Mouse (Mus musculus) midbrain, embryonic 13.5 days (tissue): ENCODE data around the gene Gm9887. TPM values are rescaled to one million over a fixed set of nuclear protein-coding genes. Genes with fewer than 3 reads are reported as not detected.

Experiments used
- ATAC-seq: fragments of 200-750 bp; cut with Nextera tagmentation; 2 replicates; pipeline ENCODE4 v1.8.0; 2017; ENCODE audit warnings: mild to moderate bottlenecking, moderate TSS enrichment, moderate library complexity
- H3K27ac ChIP-seq: fragments of 300-500 bp; sonication (generic); 2 replicates; pipeline ENCODE4 v1.5.1; 2015; ENCODE audit warnings: inconsistent platforms, mild to moderate bottlenecking, moderate library complexity
- H3K27me3 ChIP-seq: fragments of 300-500 bp; sonication (generic); 2 replicates; pipeline ENCODE4 v1.6.1; 2015; ENCODE audit warnings: mild to moderate bottlenecking, inconsistent platforms
- H3K36me3 ChIP-seq: fragments of 300-500 bp; sonication (generic); 2 replicates; pipeline ENCODE4 v1.6.1; 2015; ENCODE audit warnings: mild to moderate bottlenecking, inconsistent platforms
- H3K4me1 ChIP-seq: fragments of 300-500 bp; sonication (generic); replicated peaks from 2 replicates; pipeline ENCODE4 v1.6.1; 2015; ENCODE audit warnings: inconsistent platforms
- H3K4me2 ChIP-seq: fragments of 300-500 bp; sonication (generic); replicated peaks from 2 replicates; pipeline ENCODE4 v1.6.1; 2015; ENCODE audit warnings: moderate library complexity, mild to moderate bottlenecking, inconsistent platforms
- H3K4me3 ChIP-seq: fragments of 300-500 bp; sonication (generic); replicated peaks from 2 replicates; pipeline ENCODE4 v1.5.1; 2015; ENCODE audit warnings: mild to moderate bottlenecking, inconsistent platforms
- H3K9ac ChIP-seq: fragments of 300-500 bp; sonication (generic); replicated peaks from 2 replicates; pipeline ENCODE4 v1.6.1; 2015; ENCODE audit warnings: mild to moderate bottlenecking, inconsistent platforms
- H3K9me3 ChIP-seq: fragments of 300-500 bp; sonication (generic); 2 replicates; pipeline ENCODE4 v1.6.1; 2016; ENCODE audit warnings: mild to moderate bottlenecking, inconsistent platforms
- WGBS: fragments of 180-500 bp; shearing (Covaris S2); methylation state at CpG from one replicate; pipeline ENCODE4 v1.1.7; 2015; 5-methylcytosine and 5-hydroxymethylcytosine counted together
- polyA plus RNA-seq: library from polyadenylated mRNA; unstranded; fragments of >200 nt; fragmentation: Nextera tagmentation; extraction: Ambion mirVana; gene quantifications from 2 replicates; pipeline ENCODE4 v1.2.1, GENCODE M21; 2015

Gene Gm9887
- polyA plus RNA-seq = 0.72 and 1.5 TPM in 2 replicates

- Histone ChIP-seq H3K4me3 (peak within 1 kb of the TSS; percentile 97), H3K4me2 (peak within 1 kb of the TSS; percentile 97), H3K27me3 (no peaks in the 10 kb centered on the region), H3K9ac (peak within 1 kb of the TSS; percentile 98), H3K9me3 (no peaks in the 10 kb centered on the region), H3K4me1 (peaks cover 34% of the 10 kb centered on the region), H3K27ac (peak within 1 kb of the TSS; percentile 92), H3K36me3 (no peaks in the 10 kb centered on the region)
- 0% methylated on average over 93 of the region's 121 CpGs for WGBS
- peak; percentile 94 for ATAC-seq
Observed at GRCm38 (mm10) chr12:69371854-69372671, at the start of gene Gm9887, which contains the start of gene Arf6. TSS of gene Gm9887 (minus strand) at chr12:69372458. TSS of gene Arf6 (plus strand) at chr12:69372150.

- H3K4me2 ChIP-seq = no peak overlapping the region
- no peaks in the 10 kb centered on the region for H3K9me3 ChIP-seq
- no peak overlapping the region for H3K9ac ChIP-seq
- H3K27ac ChIP-seq = no peak overlapping the region
- no peaks in the 10 kb centered on the region for H3K27me3 ChIP-seq
- H3K36me3 ChIP-seq = no peaks in the 10 kb centered on the region
- 75% methylated on average over 3 of the region's 3 CpGs for WGBS
- peaks cover 5% of the 10 kb centered on the region for H3K4me1 ChIP-seq
- no peak overlapping the region for H3K4me3 ChIP-seq
- no peak for ATAC-seq
Observed at GRCm38 (mm10) chr12:69420716-69421115, 48.5 kb upstream of the Gm9887 start.

GRCm38 (mm10) chr12:69419606-69420005 lies 47.3 kb upstream of the Gm9887 start:
- H3K27ac ChIP-seq = no peak overlapping the region
- WGBS = 90% methylated on average over 4 of the region's 4 CpGs
- H3K36me3 ChIP-seq = no peaks in the 10 kb centered on the region
- H3K4me2 ChIP-seq = no peak overlapping the region
- H3K4me3 ChIP-seq = no peak overlapping the region
- no peak for ATAC-seq
- H3K4me1 ChIP-seq = no peaks in the 10 kb centered on the region
- H3K9ac ChIP-seq = no peak overlapping the region
- no peaks in the 10 kb centered on the region for H3K27me3 ChIP-seq
- no peaks in the 10 kb centered on the region for H3K9me3 ChIP-seq

- Histone ChIP-seq H3K4me3 (no peak overlapping the region), H3K9ac (no peak overlapping the region), H3K4me2 (no peak overlapping the region), H3K9me3 (no peaks in the 10 kb centered on the region), H3K36me3 (no peaks in the 10 kb centered on the region), H3K27me3 (no peaks in the 10 kb centered on the region), H3K4me1 (no peaks in the 10 kb centered on the region), H3K27ac (no peak overlapping the region)
- ATAC-seq = no peak
- 83% methylated on average over 14 of the region's 14 CpGs for WGBS
Observed at GRCm38 (mm10) chr12:69419017-69419605, 46.9 kb upstream of the Gm9887 start.

GRCm38 (mm10) chr12:69418606-69419005 lies 46.3 kb upstream of the Gm9887 start:
- H3K4me3 ChIP-seq = no peak overlapping the region
- H3K4me1 ChIP-seq = no peaks in the 10 kb centered on the region
- H3K4me2 ChIP-seq = no peak overlapping the region
- H3K27me3 ChIP-seq = no peaks in the 10 kb centered on the region
- WGBS = 88% methylated on average over 13 of the region's 13 CpGs
- ATAC-seq = no peak
- no peak overlapping the region for H3K9ac ChIP-seq
- no peak overlapping the region for H3K27ac ChIP-seq
- no peaks in the 10 kb centered on the region for H3K36me3 ChIP-seq
- H3K9me3 ChIP-seq = no peaks in the 10 kb centered on the region

GRCm38 (mm10) chr12:69417701-69418291 lies 45.5 kb upstream of the Gm9887 start:
- no peak overlapping the region for H3K4me3 ChIP-seq
- no peak for ATAC-seq
- H3K4me2 ChIP-seq = no peak overlapping the region
- no peak overlapping the region for H3K27ac ChIP-seq
- no peaks in the 10 kb centered on the region for H3K9me3 ChIP-seq
- no peaks in the 10 kb centered on the region for H3K27me3 ChIP-seq
- WGBS = 63% methylated on average over 9 of the region's 9 CpGs
- H3K9ac ChIP-seq = no peak overlapping the region
- no peaks in the 10 kb centered on the region for H3K4me1 ChIP-seq
- no peaks in the 10 kb centered on the region for H3K36me3 ChIP-seq

- Histone ChIP-seq H3K4me1 (no peaks in the 10 kb centered on the region), H3K4me2 (no peak overlapping the region), H3K9me3 (no peaks in the 10 kb centered on the region), H3K9ac (no peak overlapping the region), H3K27me3 (no peaks in the 10 kb centered on the region), H3K36me3 (no peaks in the 10 kb centered on the region), H3K4me3 (no peak overlapping the region), H3K27ac (no peak overlapping the region)
- WGBS = 70% methylated on average over 7 of the region's 7 CpGs
- no peak for ATAC-seq
Observed at GRCm38 (mm10) chr12:69416793-69417192, 44.5 kb upstream of the Gm9887 start.

- no peak overlapping the region for H3K27ac ChIP-seq
- WGBS = 77% methylated on average over 4 of the region's 4 CpGs
- no peaks in the 10 kb centered on the region for H3K27me3 ChIP-seq
- no peaks in the 10 kb centered on the region for H3K4me1 ChIP-seq
- ATAC-seq = no peak
- no peak overlapping the region for H3K4me3 ChIP-seq
- H3K9me3 ChIP-seq = no peaks in the 10 kb centered on the region
- no peak overlapping the region for H3K9ac ChIP-seq
- no peaks in the 10 kb centered on the region for H3K36me3 ChIP-seq
- H3K4me2 ChIP-seq = no peak overlapping the region
Observed at GRCm38 (mm10) chr12:69414826-69415572, 42.7 kb upstream of the Gm9887 start.

GRCm38 (mm10) chr12:69413303-69413702 lies 41.0 kb upstream of the Gm9887 start:
- H3K27ac ChIP-seq = no peak overlapping the region
- no peaks in the 10 kb centered on the region for H3K27me3 ChIP-seq
- H3K4me2 ChIP-seq = no peak overlapping the region
- H3K4me1 ChIP-seq = no peaks in the 10 kb centered on the region
- WGBS = 85% methylated on average over 3 of the region's 3 CpGs
- no peaks in the 10 kb centered on the region for H3K9me3 ChIP-seq
- no peak overlapping the region for H3K9ac ChIP-seq
- H3K4me3 ChIP-seq = no peak overlapping the region
- H3K36me3 ChIP-seq = no peaks in the 10 kb centered on the region
- ATAC-seq = no peak

GRCm38 (mm10) chr12:69411936-69412335 lies 39.7 kb upstream of the Gm9887 start:
- 72% methylated on average over 4 of the region's 4 CpGs for WGBS

GRCm38 (mm10) chr12:69410767-69411166 lies 38.5 kb upstream of the Gm9887 start:
- WGBS = 83% methylated on average over 5 of the region's 5 CpGs
- H3K9ac ChIP-seq = no peak overlapping the region

More at GRCm38 (mm10) chr12:69411936-69412335, 39.7 kb upstream of the Gm9887 start:
- H3K27ac ChIP-seq = no peak overlapping the region
- no peaks in the 10 kb centered on the region for H3K36me3 ChIP-seq
- no peaks in the 10 kb centered on the region for H3K4me1 ChIP-seq
- H3K27me3 ChIP-seq = no peaks in the 10 kb centered on the region
- no peak overlapping the region for H3K4me3 ChIP-seq
- no peak for ATAC-seq
- H3K9me3 ChIP-seq = no peaks in the 10 kb centered on the region
- no peak overlapping the region for H3K9ac ChIP-seq
- no peak overlapping the region for H3K4me2 ChIP-seq

More at GRCm38 (mm10) chr12:69410767-69411166, 38.5 kb upstream of the Gm9887 start:
- Histone ChIP-seq H3K4me1 (no peaks in the 10 kb centered on the region), H3K27me3 (no peaks in the 10 kb centered on the region), H3K4me3 (no peak overlapping the region), H3K27ac (no peak overlapping the region), H3K9me3 (no peaks in the 10 kb centered on the region), H3K36me3 (no peaks in the 10 kb centered on the region), H3K4me2 (no peak overlapping the region)
- ATAC-seq = no peak
